Mouse (Mus musculus): ENCODE results near the gene Abhd8. TPM values are rescaled to one million over a fixed set of nuclear protein-coding genes. Genes with fewer than 3 reads are reported as not detected.

Gene Abhd8
- 89.4 and 92.7 TPM in 2 replicates for polyA plus RNA-seq (2016; fragmentation: Nextera tagmentation; extraction: Ambion mirVana)

DNA sequence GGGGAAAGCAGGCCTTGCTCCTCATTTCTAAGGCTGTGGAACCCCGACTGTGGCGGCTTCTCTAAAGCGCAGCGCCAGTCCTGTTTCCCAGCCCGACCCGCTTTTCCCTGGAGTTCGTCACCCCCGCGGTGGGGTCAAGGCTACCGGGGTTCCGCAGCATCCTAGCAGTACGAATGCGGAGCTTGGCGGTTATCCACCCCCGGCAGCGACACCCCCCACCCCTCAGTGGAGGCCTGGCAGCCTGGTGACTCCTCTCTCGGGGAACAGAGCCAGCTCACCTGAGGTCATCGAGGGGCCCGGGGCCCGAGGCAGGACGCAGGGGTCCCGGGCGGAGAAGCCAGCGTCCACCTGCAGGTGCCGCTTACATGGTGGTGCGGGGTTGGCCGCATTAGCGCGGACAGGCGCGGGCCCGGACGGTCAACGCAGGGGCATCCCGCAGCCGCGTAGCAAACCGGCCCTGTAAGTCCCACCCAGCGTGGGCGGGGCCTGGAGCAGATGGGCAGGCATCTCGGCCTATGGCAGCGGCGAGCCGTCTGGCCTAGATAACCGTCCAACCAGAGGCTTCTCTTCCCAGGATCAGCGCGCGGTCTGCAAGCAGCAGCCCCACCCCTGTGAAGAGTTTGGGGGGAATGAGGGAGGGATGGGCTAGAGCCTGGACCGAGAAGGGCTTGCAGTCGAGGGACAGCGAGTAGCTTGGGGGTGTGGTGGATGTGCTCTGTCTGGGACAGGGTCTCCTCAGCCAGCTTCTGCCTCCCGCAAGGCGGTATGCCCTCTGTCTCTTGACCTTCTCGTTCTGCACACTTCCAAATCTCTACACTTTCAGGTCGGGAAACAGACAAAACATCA is at the start of gene Abhd8:
Abhd8 (minus strand) TSS at position 468 of the 846 bp plus-strand sequence.
- Histone ChIP-seq H3K4me2 (replicated peaks) (peak within 1 kb of the TSS; percentile 79), H3K27ac (peak within 1 kb of the TSS; percentile 74), H3K36me3 (peaks cover 31% of the 10 kb centered on the region), H3K9me3 (no peaks in the 10 kb centered on the region), H3K27me3 (no peaks in the 10 kb centered on the region), H3K4me1 (peaks cover 30% of the 10 kb centered on the region), H3K9ac (peak within 1 kb of the TSS; percentile 82), H3K4me3 (peak within 1 kb of the TSS; percentile 93)
- peak; percentile 86 for ATAC-seq (ENCODE audit: insufficient number of reproducible peaks, insufficient read depth, low FRiP score, low TSS enrichment)
- WGBS, result under 1% methylated on average over 55 of the region's 55 CpGs

DNA sequence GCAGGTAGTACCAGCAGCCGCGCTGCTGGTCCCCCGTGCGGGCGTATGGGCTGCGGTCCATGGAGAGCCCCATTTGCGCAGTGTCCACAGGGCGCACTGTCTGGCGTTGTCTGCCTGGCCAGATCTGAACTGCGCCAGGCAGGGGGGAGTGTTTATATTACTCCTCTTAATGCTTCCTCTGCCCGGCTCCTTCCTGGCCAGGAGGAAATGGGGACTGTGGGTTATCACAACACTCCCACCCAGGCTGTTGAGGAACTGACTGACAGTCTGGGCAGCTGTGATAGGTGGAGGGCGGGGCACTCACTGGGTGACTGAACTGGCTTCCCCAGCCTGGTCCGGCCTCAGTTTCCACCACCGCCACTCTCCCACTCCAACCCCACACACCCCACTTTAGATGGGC is 48.2 kb upstream of the Abhd8 start, which contains the start of gene Plvap:
Plvap (minus strand) TSS at position 109 of the 400 bp plus-strand sequence.
- no peak within 1 kb of the TSS for H3K9ac ChIP-seq
- no peak; the same call in 1 of the 2 replicates for ATAC-seq (ENCODE audit: insufficient number of reproducible peaks, insufficient read depth, low FRiP score, low TSS enrichment)
- 0 out of 2 replicates have a peak within 1 kb of the TSS, but pooled peaks have one; percentile 11 for H3K27ac ChIP-seq
- no peak within 1 kb of the TSS for H3K4me2 ChIP-seq (replicated peaks)
- H3K9me3 ChIP-seq, result no peaks in the 10 kb centered on the region
- no peaks in the 10 kb centered on the region for H3K36me3 ChIP-seq
- no peaks in the 10 kb centered on the region for H3K4me1 ChIP-seq
- peaks cover 29% of the 10 kb centered on the region for H3K27me3 ChIP-seq
- 0 out of 2 replicates have a peak within 1 kb of the TSS, but pooled peaks have one; percentile 6 for H3K4me3 ChIP-seq
- 50% methylated on average over 14 of the region's 14 CpGs for WGBS

DNA sequence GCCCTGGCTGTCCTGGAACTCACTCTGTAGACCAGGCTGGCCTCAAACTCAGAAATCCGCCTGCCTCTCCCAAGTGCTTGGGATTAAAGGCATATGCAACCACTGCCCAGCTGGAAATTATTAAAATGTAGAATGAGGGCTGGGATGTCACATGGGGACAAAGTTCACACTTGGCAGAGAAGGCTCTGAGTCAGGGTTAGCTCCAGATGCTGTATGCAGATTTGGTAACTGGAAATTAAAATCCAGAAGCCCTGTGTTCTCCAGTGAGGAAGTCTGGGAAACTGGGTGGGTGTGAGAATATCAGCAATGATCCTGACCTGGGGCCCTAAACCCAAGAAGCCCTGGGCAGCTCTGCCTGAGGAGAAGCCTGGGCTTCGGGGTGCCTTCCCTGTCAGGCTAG is 45.9 kb upstream of the Abhd8 start:
- Histone ChIP-seq H3K4me1 (no peaks in the 10 kb centered on the region), H3K27me3 (peaks cover 43% of the 10 kb centered on the region), H3K36me3 (no peaks in the 10 kb centered on the region), H3K27ac (no peak overlapping the region), H3K4me3 (no peak overlapping the region), H3K9ac (no peak overlapping the region), H3K4me2 (replicated peaks) (no peak overlapping the region), H3K9me3 (no peaks in the 10 kb centered on the region)
- ATAC-seq (ENCODE audit: insufficient number of reproducible peaks, insufficient read depth, low FRiP score, low TSS enrichment), result no peak
- 44% methylated on average over 2 of the region's 2 CpGs for WGBS

DNA sequence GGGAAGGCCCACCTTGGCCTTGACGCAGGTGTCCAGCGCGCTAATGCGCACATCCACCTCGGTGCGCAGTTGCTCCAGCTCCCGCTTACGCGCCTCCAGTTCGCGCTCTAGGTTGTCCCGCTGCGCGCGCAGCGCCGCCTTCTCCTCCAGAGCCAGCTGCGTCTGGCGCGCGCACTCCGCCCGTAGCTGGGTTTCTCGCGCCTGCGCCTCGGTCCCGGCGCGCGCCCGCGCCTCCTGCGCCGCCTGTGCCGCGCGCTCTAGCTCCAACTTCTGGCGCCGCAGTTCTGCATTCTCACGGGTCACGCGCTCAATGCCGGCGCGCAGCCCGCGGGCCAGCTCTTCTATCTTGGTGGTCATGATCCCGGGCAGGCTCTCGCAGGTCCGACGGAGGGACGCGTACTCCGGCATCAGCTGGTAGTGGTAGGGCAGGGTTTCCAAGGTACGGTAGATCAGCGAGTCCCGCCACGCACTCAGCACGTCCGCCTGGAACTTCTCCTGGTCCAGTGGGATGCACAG is 44.2 kb upstream of the Abhd8 start:
- no peaks in the 10 kb centered on the region for H3K4me1 ChIP-seq
- peak overlapping the region; percentile 42; the same call in 1 of the 2 replicates for H3K9ac ChIP-seq
- H3K36me3 ChIP-seq, result no peaks in the 10 kb centered on the region
- H3K9me3 ChIP-seq, result no peaks in the 10 kb centered on the region
- 0 out of 2 replicates have a peak, but pooled peaks have one; percentile 31 for ATAC-seq (ENCODE audit: insufficient number of reproducible peaks, insufficient read depth, low FRiP score, low TSS enrichment)
- under 1% methylated on average over 61 of the region's 61 CpGs for WGBS
- H3K4me3 ChIP-seq, result peak overlapping the region; percentile 35
- H3K27ac ChIP-seq, result no peak overlapping the region
- peaks cover 43% of the 10 kb centered on the region for H3K27me3 ChIP-seq
- H3K4me2 ChIP-seq (replicated peaks), result peak overlapping the region; percentile 60

DNA sequence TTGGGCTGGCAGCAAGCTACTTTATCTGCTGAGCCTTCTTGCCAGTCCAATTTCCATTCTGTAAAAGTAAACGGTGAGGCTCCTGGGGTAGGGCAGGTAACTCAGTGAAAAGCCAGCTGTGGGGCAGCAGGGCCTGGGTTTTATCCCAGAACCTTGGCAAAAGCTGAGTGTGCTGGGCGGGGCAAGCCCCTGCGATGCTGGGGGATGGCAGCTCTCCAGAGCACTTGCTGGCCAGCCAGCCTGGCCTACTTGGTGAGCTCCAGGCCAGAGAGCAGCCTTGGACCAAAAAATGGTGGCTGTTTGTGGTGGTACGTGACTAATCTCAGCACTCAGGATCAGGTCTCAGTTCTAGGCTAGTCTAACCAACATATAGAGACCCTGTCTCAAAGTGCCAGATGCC is 42.5 kb upstream of the Abhd8 start:
- WGBS, result 79% methylated on average over 4 of the region's 4 CpGs
- no peak overlapping the region for H3K4me2 ChIP-seq (replicated peaks)
- H3K27ac ChIP-seq, result no peak overlapping the region
- H3K9ac ChIP-seq, result no peak overlapping the region
- no peak for ATAC-seq (ENCODE audit: insufficient number of reproducible peaks, insufficient read depth, low FRiP score, low TSS enrichment)
- H3K9me3 ChIP-seq, result no peaks in the 10 kb centered on the region
- H3K4me1 ChIP-seq, result no peaks in the 10 kb centered on the region
- peaks cover 43% of the 10 kb centered on the region for H3K27me3 ChIP-seq
- H3K36me3 ChIP-seq, result no peaks in the 10 kb centered on the region
- H3K4me3 ChIP-seq, result no peak overlapping the region

DNA sequence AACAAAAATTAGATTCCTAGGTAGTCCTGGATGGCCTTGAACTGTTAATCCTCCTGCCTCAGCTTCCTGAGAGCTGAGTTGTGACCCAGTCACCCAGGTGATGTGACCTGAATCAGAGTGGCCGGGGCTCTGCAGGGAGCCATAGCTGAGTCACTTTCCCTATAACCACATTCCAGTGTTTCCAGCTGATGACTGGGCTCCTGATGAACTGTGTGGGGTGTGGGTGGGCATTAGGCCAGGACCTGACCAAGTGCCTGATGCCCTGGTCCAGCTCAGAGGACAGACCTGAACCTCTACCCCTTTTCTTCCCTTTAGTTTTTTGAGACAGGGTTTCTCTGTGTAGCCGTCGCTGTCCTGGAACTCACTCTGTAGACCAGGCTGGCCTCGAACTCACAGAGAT is 41.9 kb upstream of the Abhd8 start:
- Histone ChIP-seq H3K4me1 (no peaks in the 10 kb centered on the region), H3K27me3 (peaks cover 43% of the 10 kb centered on the region), H3K4me2 (replicated peaks) (no peak overlapping the region), H3K4me3 (no peak overlapping the region), H3K27ac (no peak overlapping the region), H3K9me3 (no peaks in the 10 kb centered on the region), H3K9ac (no peak overlapping the region), H3K36me3 (no peaks in the 10 kb centered on the region)
- ATAC-seq (ENCODE audit: insufficient number of reproducible peaks, insufficient read depth, low FRiP score, low TSS enrichment), result no peak
- 86% methylated on average over 4 of the region's 4 CpGs for WGBS

DNA sequence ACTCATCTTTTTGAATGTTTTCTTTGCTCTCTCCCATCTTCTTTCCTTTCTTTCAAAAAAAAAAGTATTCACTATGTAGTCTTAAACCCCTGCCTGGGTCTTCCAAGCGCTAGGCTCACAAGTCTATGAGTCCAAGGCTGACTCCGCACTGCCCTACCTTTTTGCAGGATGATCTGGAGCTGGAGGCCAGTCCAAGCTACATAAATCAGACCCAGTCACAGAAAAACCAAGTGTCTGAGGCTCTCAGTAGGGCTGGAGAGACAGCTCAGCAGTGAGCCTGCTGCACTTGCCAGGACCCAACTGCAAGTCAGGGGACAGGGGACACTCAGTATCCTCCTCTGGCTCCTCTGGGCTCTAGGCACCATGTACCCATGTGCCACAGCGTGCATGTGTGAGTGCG is 40.9 kb upstream of the Abhd8 start:
- Histone ChIP-seq H3K4me1 (peaks cover under 1% of the 10 kb centered on the region; the same call in 1 of the 2 replicates), H3K4me2 (replicated peaks) (no peak overlapping the region), H3K36me3 (no peaks in the 10 kb centered on the region), H3K27ac (no peak overlapping the region), H3K9ac (no peak overlapping the region), H3K9me3 (no peaks in the 10 kb centered on the region), H3K4me3 (no peak overlapping the region), H3K27me3 (peaks cover 39% of the 10 kb centered on the region)
- ATAC-seq (ENCODE audit: insufficient number of reproducible peaks, insufficient read depth, low FRiP score, low TSS enrichment), result no peak
- whole genome bisulfite sequencing, result 91% methylated on average over 4 of the region's 4 CpGs

DNA sequence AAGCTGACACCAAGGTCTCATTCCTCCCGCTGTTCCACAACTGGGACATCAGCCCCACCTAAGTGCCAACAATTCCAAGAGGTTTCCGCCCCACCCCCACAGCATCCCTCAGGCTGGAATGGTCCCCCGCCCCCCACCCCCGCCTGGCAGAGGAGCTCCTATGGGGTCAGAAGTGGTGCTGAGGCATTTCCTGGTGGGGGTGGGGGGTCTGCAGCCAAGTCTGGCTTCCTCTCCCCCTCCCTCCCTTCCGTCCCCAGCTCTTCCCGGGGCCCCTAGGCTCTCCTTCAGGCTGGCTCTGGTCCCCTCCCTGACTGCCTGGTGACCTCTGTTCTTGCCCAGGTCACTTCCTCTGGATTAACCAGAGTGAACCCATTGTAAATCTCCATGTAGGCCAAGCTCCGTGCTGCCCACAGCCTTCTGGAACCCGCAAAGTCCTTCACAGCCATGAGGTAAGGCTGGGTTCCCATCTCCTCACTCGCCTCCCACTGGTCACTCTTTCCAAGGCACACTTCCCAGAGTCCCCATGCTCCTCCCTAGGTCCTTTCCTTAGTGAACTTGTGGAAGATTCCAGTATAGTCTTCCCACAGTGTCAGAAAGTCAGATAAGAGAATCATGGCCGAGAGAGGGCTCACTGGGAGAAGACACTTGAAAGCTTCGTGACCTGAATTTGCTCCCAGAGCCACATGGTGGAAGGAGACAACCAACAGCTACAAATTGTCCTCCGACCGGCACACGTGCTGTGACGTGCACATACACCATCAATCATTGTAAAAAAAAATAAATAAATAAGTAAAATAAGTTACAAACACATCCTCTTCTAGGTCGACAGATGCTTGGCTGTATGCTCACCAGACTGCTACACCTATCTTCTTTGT is 35.6 kb upstream of the Abhd8 start:
- H3K4me2 ChIP-seq (replicated peaks), result peak overlapping the region; percentile 27; the same call in 1 of the 2 replicates
- peaks cover 2% of the 10 kb centered on the region; the same call in 1 of the 2 replicates for H3K36me3 ChIP-seq
- H3K9me3 ChIP-seq, result no peaks in the 10 kb centered on the region
- no peak for ATAC-seq (ENCODE audit: insufficient number of reproducible peaks, insufficient read depth, low FRiP score, low TSS enrichment)
- WGBS, result 30% methylated on average over 16 of the region's 16 CpGs
- no peak overlapping the region for H3K27ac ChIP-seq
- H3K4me3 ChIP-seq, result no peak overlapping the region
- H3K4me1 ChIP-seq, result peaks cover 26% of the 10 kb centered on the region
- no peaks in the 10 kb centered on the region for H3K27me3 ChIP-seq
- no peak overlapping the region for H3K9ac ChIP-seq

DNA sequence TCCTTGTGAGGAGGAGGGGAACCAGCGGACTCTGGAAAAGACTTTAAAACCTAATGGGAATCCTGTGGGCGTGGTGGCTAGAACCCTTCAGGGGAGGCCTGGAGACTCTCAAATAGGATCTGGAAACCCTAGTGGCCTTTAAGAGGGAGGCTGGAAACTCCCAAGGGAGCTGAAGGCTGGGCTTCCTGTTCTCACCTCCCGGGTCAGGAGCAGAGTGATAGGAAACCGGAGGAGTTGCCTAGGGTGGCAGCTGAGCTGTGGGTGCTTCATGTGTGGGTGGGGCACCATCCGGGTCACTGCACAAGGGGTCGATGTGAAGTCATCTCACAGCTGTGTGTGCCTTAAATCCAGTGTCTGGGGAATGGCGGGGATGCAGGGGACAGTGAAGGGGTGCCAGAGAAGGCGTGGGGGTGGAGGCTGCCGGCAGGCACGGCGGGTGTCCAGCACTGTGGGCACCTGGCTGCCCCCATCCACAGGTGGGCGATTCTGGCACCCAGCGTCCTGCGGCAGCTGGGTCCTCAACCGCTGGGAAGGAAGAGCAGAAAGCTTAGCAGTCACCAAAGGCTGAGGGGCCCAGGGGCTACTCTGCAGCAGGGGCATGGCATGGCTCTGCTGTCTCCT is 34.5 kb upstream of the Abhd8 start:
- Histone ChIP-seq H3K9me3 (no peaks in the 10 kb centered on the region), H3K4me2 (replicated peaks) (peak overlapping the region; percentile 7; the same call in 1 of the 2 replicates), H3K36me3 (peaks cover 7% of the 10 kb centered on the region; the same call in 1 of the 2 replicates), H3K9ac (no peak overlapping the region), H3K27me3 (no peaks in the 10 kb centered on the region), H3K4me1 (peaks cover 26% of the 10 kb centered on the region), H3K27ac (0 out of 2 replicates have a peak overlapping the region, but pooled peaks have one; percentile 32), H3K4me3 (no peak overlapping the region)
- WGBS, result 22% methylated on average over 15 of the region's 15 CpGs
- ATAC-seq (ENCODE audit: insufficient number of reproducible peaks, insufficient read depth, low FRiP score, low TSS enrichment), result no peak

DNA sequence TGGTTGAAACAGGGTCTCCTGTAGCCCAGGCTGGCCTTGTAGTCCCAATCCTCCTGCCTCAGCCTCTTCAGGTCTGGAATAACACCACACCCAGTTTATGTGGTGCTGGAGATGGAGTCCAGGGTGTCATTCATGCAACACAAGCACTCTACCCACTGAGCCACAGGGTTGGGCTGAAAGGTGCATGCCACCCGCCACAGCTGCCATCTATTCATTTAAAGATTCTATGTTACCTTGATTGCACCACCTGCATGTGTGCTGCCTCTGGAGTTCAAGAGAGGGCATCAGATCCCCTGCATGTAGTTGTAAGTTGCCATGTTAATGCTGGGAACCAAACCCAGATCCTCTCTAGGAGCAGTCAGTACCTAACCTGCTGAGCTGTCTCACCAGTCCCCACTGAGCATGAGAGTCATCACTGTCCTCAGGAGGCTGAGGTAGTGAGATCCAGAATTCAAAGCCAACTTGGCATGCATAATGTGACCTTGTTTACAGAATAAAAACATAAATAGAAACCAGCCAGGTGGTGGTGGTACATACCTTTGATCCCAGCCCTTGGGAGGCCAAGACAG is 33.7 kb upstream of the Abhd8 start:
- no peak for ATAC-seq (ENCODE audit: insufficient number of reproducible peaks, insufficient read depth, low FRiP score, low TSS enrichment)
- peaks cover 26% of the 10 kb centered on the region for H3K4me1 ChIP-seq
- H3K36me3 ChIP-seq, result peaks cover 15% of the 10 kb centered on the region
- no peaks in the 10 kb centered on the region for H3K27me3 ChIP-seq
- no peaks in the 10 kb centered on the region for H3K9me3 ChIP-seq
- H3K27ac ChIP-seq, result no peak overlapping the region
- no peak overlapping the region for H3K4me3 ChIP-seq
- H3K9ac ChIP-seq, result no peak overlapping the region
- H3K4me2 ChIP-seq (replicated peaks), result no peak overlapping the region
- 82% methylated on average over 1 of the region's 1 CpGs for WGBS
